Mouse (Mus musculus) cerebellum, adult 11 months (tissue): ENCODE results near the gene Gstm3.
"Not testable (repeated sequence)": the region's sequence is repeated elsewhere in the genome, so short reads cannot be mapped to it uniquely, and the experiment has no call there.

Experiments used
- DNase-seq: peaks from one replicate; pipeline ENCODE4 v3.0.0; 2022

Gstm3 gene

GRCm38 (mm10) chr3:107972070-107972469, 3.0 kb upstream of the Gstm3 start:
- no peak for DNase-seq

- DNase-seq = not testable (repeated sequence)
These were observed 2.0 kb upstream of the Gstm3 start for GRCm38 (mm10) chr3:107971101-107971500.

GRCm38 (mm10) chr3:107966631-107967030, 2.5 kb downstream of the Gstm3 start:
- no peak for DNase-seq

- DNase-seq = no peak
These were observed 3.5 kb downstream of the Gstm3 start for GRCm38 (mm10) chr3:107965592-107965991.

- DNase-seq = no peak
These were observed 4.3 kb downstream of the Gstm3 start for GRCm38 (mm10) chr3:107964656-107965308.

GRCm38 (mm10) chr3:107964026-107964425, 5.1 kb downstream of the Gstm3 start:
- DNase-seq = no peak

GRCm38 (mm10) chr3:107955260-107955659, 13.8 kb downstream of the Gstm3 start:
- DNase-seq = not testable (repeated sequence)

- DNase-seq = no peak
These were observed 15.2 kb downstream of the Gstm3 start for GRCm38 (mm10) chr3:107953906-107954305.

- peak; percentile 26 for DNase-seq
These were observed 15.7 kb downstream of the Gstm3 start for GRCm38 (mm10) chr3:107953328-107953755.

- no peak for DNase-seq
These were observed 18.6 kb downstream of the Gstm3 start for GRCm38 (mm10) chr3:107950531-107950930.

GRCm38 (mm10) chr3:107949461-107949860, 19.6 kb downstream of the Gstm3 start:
- not testable (repeated sequence) for DNase-seq

GRCm38 (mm10) chr3:107945729-107946128, 23.4 kb downstream of the Gstm3 start:
- DNase-seq = no peak

- no peak for DNase-seq
These were observed 25.7 kb downstream of the Gstm3 start, which contains the start of gene Gstm6 for GRCm38 (mm10) chr3:107943239-107943990. TSS of gene Gstm6 (minus strand) at chr3:107943749.

GRCm38 (mm10) chr3:107941261-107941660, 27.8 kb downstream of the Gstm3 start:
- no peak for DNase-seq

- no peak for DNase-seq
These were observed 28.6 kb downstream of the Gstm3 start for GRCm38 (mm10) chr3:107940524-107940923.

- DNase-seq = no peak
These were observed 29.3 kb downstream of the Gstm3 start for GRCm38 (mm10) chr3:107939830-107940229.

- DNase-seq = peak; percentile 22
These were observed 29.7 kb downstream of the Gstm3 start for GRCm38 (mm10) chr3:107939403-107939802.

GRCm38 (mm10) chr3:107935888-107936287, 33.2 kb downstream of the Gstm3 start:
- DNase-seq = no peak

- no peak for DNase-seq
These were observed 33.8 kb downstream of the Gstm3 start for GRCm38 (mm10) chr3:107935268-107935667.

- no peak for DNase-seq
These were observed 37.0 kb downstream of the Gstm3 start for GRCm38 (mm10) chr3:107932128-107932527.

- DNase-seq = peak; percentile 90
These were observed 37.4 kb downstream of the Gstm3 start, which contains the start of gene Gstm7 for GRCm38 (mm10) chr3:107931670-107932069. TSS of gene Gstm7 (minus strand) at chr3:107931817.

GRCm38 (mm10) chr3:107931134-107931533, 37.9 kb downstream of the Gstm3 start:
- no peak for DNase-seq

- DNase-seq = no peak
These were observed 39.4 kb downstream of the Gstm3 start for GRCm38 (mm10) chr3:107929731-107930130.

GRCm38 (mm10) chr3:107929243-107929642, 39.8 kb downstream of the Gstm3 start:
- DNase-seq = no peak
